Mouse (Mus musculus) erythroblast, embryonic 14.5 days (primary cell): ENCODE results near the gene Orm3.

ENCODE experiments used
- GATA1 ChIP-seq: IDR thresholded peaks from 2 replicates; pipeline ENCODE4 v1.6.1; 2012; ENCODE audit warnings: low read length, inconsistent platforms, mixed read lengths
- TAL1 ChIP-seq: IDR thresholded peaks from 3 replicates; pipeline ENCODE4 v1.6.1; 2012; ENCODE audit warnings: low read length, inconsistent platforms, mixed read lengths

GRCm38 (mm10) chr4:63368577-63368976, 12.6 kb downstream of the Orm3 start:
- no peak for TF ChIP-seq TAL1
- TF ChIP-seq GATA1: no peak
